9 mouse cellular contexts compared by ENCODE assay signal in genomic region chr17:79713643-79714367, GRCm38 (mm10). TPM values are rescaled to one million over a fixed set of nuclear protein-coding genes. Genes with fewer than 3 reads are reported as not detected.
DNase-seq lines count a peak whose midpoint lies in the region; ATAC-seq and TF ChIP-seq lines count a peak whose summit lies in the region.
"Had no signal": no experiment of that assay in that cellular context is flagged by ENCODE, and none has a peak within 500 bp of the region (broad histone marks: within the 10 kb centered on the region; RNA-seq: fewer than 3 reads in every experiment).

No protein-coding gene starts in this region.

- no peaks in the 10 kb centered on the region for H3K9me3 ChIP-seq in heart, postnatal 0 days (replicated peaks; ENCODE audit: control insufficient read depth, low read length)
- no peaks in the 10 kb centered on the region for H3K9me3 ChIP-seq in limb, embryonic 15.5 days
- no peaks in the 10 kb centered on the region for H3K9me3 ChIP-seq in neural tube, embryonic 11.5 days (ENCODE audit: control insufficient read depth, low read length)

- H3K27ac ChIP-seq in cortical plate, adult 2 months (ENCODE audit: insufficient read depth, low read length), result no peak overlapping the region
- H3K27ac ChIP-seq in heart, postnatal 0 days (ENCODE audit: low read depth), result no peak overlapping the region
- no peak overlapping the region for H3K27ac ChIP-seq in limb, embryonic 15.5 days
- no peak overlapping the region for H3K27ac ChIP-seq in neural tube, embryonic 11.5 days (ENCODE audit: low read depth, low read length)

- H3K4me2 ChIP-seq in heart, postnatal 0 days (ENCODE audit: low read depth, low read length), result peak overlapping the region; percentile 92
- H3K4me2 ChIP-seq in limb, embryonic 15.5 days, result peak overlapping the region; percentile 87
- H3K4me2 ChIP-seq in neural tube, embryonic 11.5 days (ENCODE audit: low read depth), result peak overlapping the region; percentile 89

- no peaks in the 10 kb centered on the region for H3K36me3 ChIP-seq in heart, postnatal 0 days (replicated peaks; ENCODE audit: control insufficient read depth, insufficient read depth, low read length)
- no peaks in the 10 kb centered on the region for H3K36me3 ChIP-seq in limb, embryonic 15.5 days
- no peaks in the 10 kb centered on the region for H3K36me3 ChIP-seq in neural tube, embryonic 11.5 days (ENCODE audit: control insufficient read depth, insufficient read depth, low read length)
- H3K36me3 ChIP-seq: G1E had no signal

- no peak for TF ChIP-seq CTCF in cortical plate, adult 2 months (IDR thresholded peaks at IDR 0.05; ENCODE audit: extremely low read depth, insufficient read depth, low read length)
- TF ChIP-seq CTCF in heart, postnatal 0 days (IDR thresholded peaks at IDR 0.05; ENCODE audit: low read depth), result no peak

- no peak for TF ChIP-seq EP300 in heart, postnatal 0 days (IDR thresholded peaks at IDR 0.05; ENCODE audit: low read depth)

- under 1% methylated on average over 62 of the region's 63 CpGs for WGBS in heart, postnatal 0 days
- WGBS in limb, embryonic 15.5 days, result under 1% methylated on average over 63 of the region's 63 CpGs
- WGBS in neural tube, embryonic 11.5 days, result 0% methylated on average over 63 of the region's 63 CpGs

- no peaks in the 10 kb centered on the region for H3K4me1 ChIP-seq in cortical plate, adult 2 months (ENCODE audit: control insufficient read depth, insufficient read depth, low read length)
- H3K4me1 ChIP-seq in heart, postnatal 0 days (ENCODE audit: control insufficient read depth, insufficient read depth), result peaks cover 16% of the 10 kb centered on the region
- H3K4me1 ChIP-seq in limb, embryonic 15.5 days, result peaks cover 31% of the 10 kb centered on the region
- peaks cover 15% of the 10 kb centered on the region; the same call in 1 of the 2 replicates for H3K4me1 ChIP-seq in neural tube, embryonic 11.5 days (ENCODE audit: control insufficient read depth, insufficient read depth, low read length)

- no peak for TF ChIP-seq POLR2A in cortical plate, adult 2 months (IDR thresholded peaks at IDR 0.05; ENCODE audit: extremely low read depth, insufficient read depth, low read length)

- DNase-seq in cerebellum, postnatal 14 days, result peak; percentile 50 to 56
- DNase-seq in cerebellum, adult 18-20 months, result no peak
- DNase-seq in 3T3-L1 (ENCODE audit: low read depth, low spot score), result peak; percentile 80
- no peak for DNase-seq in heart, postnatal 0 days (ENCODE audit: low spot score)
- peak; percentile 62 for DNase-seq in neural tube, embryonic 11.5 days (ENCODE audit: low spot score)
- no peak for DNase-seq in thymus, adult 18-20 months

- peaks cover 79% of the 10 kb centered on the region for H3K27me3 ChIP-seq in heart, postnatal 0 days (ENCODE audit: control insufficient read depth, insufficient read depth, low read length)
- peaks cover 72% of the 10 kb centered on the region for H3K27me3 ChIP-seq in limb, embryonic 15.5 days
- peaks cover 53% of the 10 kb centered on the region for H3K27me3 ChIP-seq in neural tube, embryonic 11.5 days (ENCODE audit: control insufficient read depth, insufficient read depth, low read length)

- H3K4me3 ChIP-seq in cortical plate, adult 2 months (ENCODE audit: insufficient read depth, low read length), result peak overlapping the region; percentile 15
- peak overlapping the region; percentile 52 for H3K4me3 ChIP-seq in heart, postnatal 0 days (ENCODE audit: low read depth, low read length)
- H3K4me3 ChIP-seq in limb, embryonic 15.5 days, result peak overlapping the region; percentile 42
- peak overlapping the region; percentile 43 for H3K4me3 ChIP-seq in neural tube, embryonic 11.5 days (ENCODE audit: low read depth, low read length)

- 0 out of 2 replicates have a peak, but pooled peaks have one; percentile 33 for ATAC-seq in heart, postnatal 0 days (ENCODE audit: insufficient read depth, low read depth)
- no peak for ATAC-seq in limb, embryonic 15.5 days (ENCODE audit: insufficient number of reproducible peaks, low FRiP score, low TSS enrichment, low read depth)
- ATAC-seq in neural tube, embryonic 11.5 days (ENCODE audit: insufficient read depth, low FRiP score, low TSS enrichment), result peak; percentile 35

- 0 out of 2 replicates have a peak overlapping the region, but pooled peaks have one; percentile 6 for H3K9ac ChIP-seq in heart, postnatal 0 days (replicated peaks; ENCODE audit: low read depth, low read length)
- no peak overlapping the region for H3K9ac ChIP-seq in limb, embryonic 15.5 days
- H3K9ac ChIP-seq in neural tube, embryonic 11.5 days (ENCODE audit: low read length), result peak overlapping the region; percentile 32; the same call in 1 of the 2 replicates

RNA-seq across cellular contexts. Expression of gene Cyp1b1, which starts 1.1 kb away (rescaled TPM):
- 1.5 and 2.0 TPM in 2 replicates for polyA plus RNA-seq in cortical plate, adult 2 months (2012; rRNA removed)
- total RNA-seq in heart, postnatal 0 days (2014; rRNA removed; ENCODE audit: low replicate concordance), result 4.4 and 12.5 TPM in 2 replicates
- 2.0 and 2.4 TPM in 2 replicates for polyA plus RNA-seq in heart, postnatal 0 days (2015; fragmentation: Nextera tagmentation; extraction: Ambion mirVana)
- 1.9 TPM in 2 replicates for polyA plus RNA-seq in limb, embryonic 15.5 days (2015; fragmentation: Nextera tagmentation; extraction: Ambion mirVana)
- polyA plus RNA-seq in neural tube, embryonic 11.5 days (2014; fragmentation: Nextera tagmentation; extraction: Ambion mirVana), result 5.1 TPM in 2 replicates
- polyA plus RNA-seq: G1E had no signal

Comparison
In these comparisons a context has a peak if more than half of its experiments do, and no peak if none do; other contexts are left out.
1. DNase-seq: peak in cerebellum, postnatal 14 days (2 of 2), 3T3-L1 (single experiment) and neural tube, embryonic 11.5 days (single experiment); none in cerebellum, adult 18-20 months (0 of 2), heart, postnatal 0 days (single experiment) and thymus, adult 18-20 months (0 of 2).
2. Peak in every context shown above with its lines, with median percentiles within 50 percentile points of each other: H3K4me3 ChIP-seq and H3K4me2 ChIP-seq.